Comparison of ENCODE assay signal across 8 mouse cellular contexts in the genomic region with DNA sequence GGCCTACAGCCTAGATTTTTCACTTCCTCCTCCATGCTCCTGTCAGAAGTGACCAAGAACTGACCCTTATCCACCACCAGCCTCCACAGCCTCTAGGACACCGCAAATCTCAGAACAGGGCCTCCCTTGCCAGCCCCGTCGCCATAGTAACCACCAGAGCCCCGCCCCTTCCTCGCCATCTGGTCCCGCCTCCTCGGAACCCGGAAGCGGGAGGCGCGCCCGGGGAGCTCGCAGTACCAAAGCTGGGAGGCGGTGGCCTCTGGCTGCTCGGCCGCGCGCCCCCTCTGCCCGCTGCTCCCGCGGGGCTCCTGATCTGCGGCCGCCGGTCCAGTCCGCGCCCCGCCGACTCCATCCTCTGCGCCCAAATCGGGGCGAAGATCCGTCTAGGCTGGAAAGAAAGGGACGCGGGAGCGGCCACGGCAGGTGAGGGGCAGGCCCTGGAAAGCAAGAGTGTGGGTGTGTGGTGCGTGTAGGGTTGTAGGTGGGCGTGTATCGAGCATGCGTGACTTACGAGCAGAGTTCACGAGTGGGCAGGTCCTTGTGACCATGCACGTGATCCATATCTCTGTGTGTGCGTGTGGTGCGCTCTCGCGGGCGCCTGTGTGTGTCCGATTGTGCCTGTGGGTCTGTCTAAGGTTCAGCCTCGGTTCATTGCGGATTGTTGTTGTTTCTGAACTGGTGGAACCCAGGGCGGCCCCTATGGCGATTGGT. TPM values are rescaled to one million over a fixed set of nuclear protein-coding genes. Genes with fewer than 3 reads are reported as not detected.
DNase-seq lines count a peak whose midpoint lies in the region; ATAC-seq lines count a peak whose summit lies in the region.

TSS of gene Spg21 (plus strand) at position 216 of the 711 bp plus-strand sequence.

- ATAC-seq in common myeloid progenitor, adult 5-6 weeks (replicated peaks; ENCODE audit: low read depth, poor library complexity, severe bottlenecking) = peak; percentile 95

- peaks cover 11% of the 10 kb centered on the region for H3K36me3 ChIP-seq in megakaryocyte, embryonic 14.5 days (replicated peaks; ENCODE audit: low read length)

- DNase-seq in ZHBTc4 (ENCODE audit: low read depth, low spot score) = peak; percentile 97
- peak; percentile 91 for DNase-seq in gastrocnemius, adult 8-10 months (ENCODE audit: low spot score in 2 of 2)
- DNase-seq in hindlimb bud, embryonic 11.5 days (ENCODE audit: extremely low spot score, low read depth, low spot score) = peak; percentile 54
- peak; percentile 88 to 90 for DNase-seq in left cerebral cortex, adult 8-10 months (ENCODE audit: low spot score in 2 of 2)
- peak; percentile 96 to 97 for DNase-seq in right cerebral cortex, postnatal 10 days (ENCODE audit: low spot score in 2 of 2)
- DNase-seq in urinary bladder, postnatal 25 days (ENCODE audit: low spot score) = peak; percentile 97

- H3K9me3 ChIP-seq in megakaryocyte, embryonic 14.5 days = peaks cover 2% of the 10 kb centered on the region; the same call in 1 of the 2 replicates

- H3K4me1 ChIP-seq in megakaryocyte, embryonic 14.5 days = peaks cover 22% of the 10 kb centered on the region

- peak within 1 kb of the TSS; percentile 94 for H3K4me3 ChIP-seq in megakaryocyte, embryonic 14.5 days (replicated peaks)

- peaks cover 28% of the 10 kb centered on the region for H3K27me3 ChIP-seq in megakaryocyte, embryonic 14.5 days (replicated peaks)

RNA-seq across cellular contexts. Expression of gene Spg21, which starts in this region (rescaled TPM):
- 39.9 and 42.2 TPM in 2 replicates for total RNA-seq in common myeloid progenitor, adult 5-6 weeks (2017)
- total RNA-seq in gastrocnemius, adult 8-10 months (2022) = 10 to 100 TPM in 1 of 4 experiments, 1 to 10 TPM in 3; 5.8 to 15.8 (median 7.6) TPM
- total RNA-seq in left cerebral cortex, adult 8-10 months (2022) = 10 to 100 TPM; 33.6 to 43.7 (median 41.2) TPM
- polyA plus RNA-seq in megakaryocyte, embryonic 14.5 days (2012; ENCODE audit: insufficient read depth, low replicate concordance) = 9.2 and 10.3 TPM in 2 replicates

Comparison
In these comparisons a context has a peak if more than half of its experiments do, and no peak if none do; other contexts are left out.
1. Peak in every context shown above with its lines: DNase-seq, ATAC-seq and H3K4me3 ChIP-seq.